Mouse (Mus musculus) kidney, adult 18-20 months (tissue): ENCODE data around the gene Vmn1r183.
"Not testable (repeated sequence)": the region's sequence is repeated elsewhere in the genome, so short reads cannot be mapped to it uniquely, and the experiment has no call there.

Experiments
- DNase-seq: peaks from one replicate; pipeline ENCODE4 v3.0.0; 2021

Vmn1r183 gene

GRCm38 (mm10) chr7:24052660-24053304, at the start of gene Vmn1r183:
Gene Vmn1r183 (plus strand): TSS chr7:24053254.
- DNase-seq: no peak

- not testable (repeated sequence) for DNase-seq
Observed at GRCm38 (mm10) chr7:24074424-24074823, 21.4 kb downstream of the Vmn1r183 start.

DNA sequence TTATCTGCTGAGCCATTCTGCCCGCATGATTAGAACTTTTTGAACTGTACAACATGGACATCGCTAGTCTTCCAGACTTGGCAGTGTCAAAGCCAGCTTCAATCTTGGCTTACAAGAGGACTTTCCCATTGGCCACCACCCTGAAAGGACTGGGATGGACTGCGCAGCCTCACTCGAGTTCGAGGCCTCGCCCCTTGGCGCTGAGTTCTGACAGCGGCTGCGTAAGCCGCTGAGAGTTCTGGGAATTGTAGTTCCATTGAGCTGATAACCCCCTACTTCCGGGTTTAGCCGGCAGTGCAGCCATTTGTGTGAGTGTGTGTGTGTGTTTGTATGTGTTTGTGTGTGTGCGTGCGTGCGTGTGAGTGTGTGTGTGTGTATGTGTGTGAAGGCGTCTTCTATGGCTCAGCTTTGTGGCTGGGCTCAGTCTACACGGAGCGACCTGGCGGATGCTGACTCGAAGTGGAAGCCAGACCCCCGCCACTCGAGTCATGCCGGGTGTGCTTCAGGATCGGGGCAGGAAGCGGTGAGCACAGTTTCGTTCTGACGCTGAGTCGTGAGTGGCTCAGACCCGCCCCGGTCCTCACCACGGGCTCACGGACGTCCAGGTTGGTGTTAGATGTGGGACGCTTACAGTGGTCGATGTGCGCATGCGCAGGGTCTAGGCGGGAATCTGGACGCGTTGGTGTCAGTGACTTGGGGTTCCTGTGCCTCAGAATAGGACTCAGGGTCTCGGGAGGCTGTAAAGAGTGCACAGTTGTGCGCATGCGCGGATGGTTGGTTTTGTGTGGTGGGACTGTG, 28.8 kb downstream of the Vmn1r183 start, which contains the start of gene Zfp180:
Zfp180 (plus strand) TSS at position 291 of the 798 bp plus-strand sequence.
- peak; percentile 94 for DNase-seq

- DNase-seq: no peak
Observed at GRCm38 (mm10) chr7:24082457-24083235, 29.6 kb downstream of the Vmn1r183 start.

GRCm38 (mm10) chr7:24086871-24087270, 33.8 kb downstream of the Vmn1r183 start:
- DNase-seq: no peak

DNA sequence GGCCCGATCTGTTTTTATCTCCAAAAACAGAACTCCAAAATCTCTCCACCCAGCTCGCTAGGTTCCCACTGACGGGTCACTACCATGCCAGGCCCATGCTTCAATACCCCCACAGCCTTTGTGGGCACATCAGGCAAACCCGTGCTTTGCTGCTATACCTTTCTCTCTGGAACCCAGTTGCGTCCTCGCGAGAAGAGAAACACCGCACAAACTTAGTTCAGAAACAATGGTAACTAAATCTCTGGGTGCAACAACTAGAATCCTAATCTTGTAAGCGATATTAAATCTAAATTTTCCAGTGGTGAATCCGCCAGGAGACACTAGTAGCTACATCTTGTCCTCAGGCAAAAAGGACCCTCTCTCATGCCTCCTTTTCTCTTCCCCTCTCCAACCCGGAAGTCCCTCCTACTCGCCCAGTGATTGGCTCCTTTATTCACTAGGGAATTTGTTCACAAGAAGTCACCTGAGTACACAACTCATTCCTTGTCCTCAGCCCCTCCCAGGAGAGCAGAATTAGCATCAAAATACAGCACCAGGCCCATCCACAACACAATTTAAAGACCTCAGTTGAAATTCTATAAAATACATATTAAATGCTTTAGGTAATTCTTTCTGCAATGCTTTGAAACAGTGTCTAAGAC, 34.6 kb downstream of the Vmn1r183 start:
- DNase-seq: no peak

- no peak for DNase-seq
Observed at GRCm38 (mm10) chr7:24104403-24104802, 51.3 kb downstream of the Vmn1r183 start.

DNA sequence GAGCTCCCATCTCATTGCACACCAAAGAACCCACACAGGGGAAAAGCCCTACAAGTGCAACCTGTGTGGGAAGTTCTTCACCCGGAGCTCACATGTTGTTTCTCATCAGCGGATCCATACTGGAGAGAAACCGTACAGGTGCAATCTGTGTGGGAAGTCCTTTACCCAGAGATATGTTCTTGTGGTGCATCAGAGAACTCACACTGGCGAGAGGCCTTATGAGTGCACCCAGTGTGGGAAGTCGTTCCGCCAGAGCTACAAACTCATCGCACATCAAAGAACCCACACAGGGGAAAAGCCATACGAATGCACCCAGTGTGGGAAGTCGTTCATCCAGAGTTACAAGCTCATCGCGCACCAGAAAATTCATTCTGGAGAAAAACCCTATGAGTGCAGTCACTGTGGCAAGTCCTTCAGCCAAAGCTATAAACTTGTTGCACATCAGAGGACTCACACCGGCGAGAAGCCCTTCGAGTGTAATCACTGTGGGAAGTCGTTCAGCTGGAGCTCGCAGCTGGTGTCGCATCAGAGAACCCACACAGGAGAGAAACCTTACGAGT, 52.2 kb downstream of the Vmn1r183 start:
- DNase-seq: no peak

DNA sequence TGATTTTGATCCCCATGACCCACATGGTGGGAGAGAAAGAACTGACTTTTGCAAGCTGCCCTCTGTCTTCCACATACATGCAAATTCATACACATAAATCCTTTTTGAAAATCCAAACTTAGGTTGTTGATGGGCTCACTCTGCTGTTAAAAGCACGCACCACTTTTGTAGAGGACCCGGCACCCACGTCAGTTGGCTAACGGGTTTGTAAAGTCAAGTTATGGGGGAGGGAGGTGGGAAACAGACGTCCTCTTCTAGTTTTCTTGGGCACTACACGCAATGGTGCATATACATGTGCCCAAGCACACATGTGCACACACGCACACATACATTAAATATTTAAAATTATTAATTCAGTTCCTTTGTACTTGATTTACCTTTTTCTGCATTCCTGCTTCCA, 57.8 kb downstream of the Vmn1r183 start:
- DNase-seq: no peak

GRCm38 (mm10) chr7:24111772-24112155, 58.7 kb downstream of the Vmn1r183 start:
- DNase-seq: no peak

DNA sequence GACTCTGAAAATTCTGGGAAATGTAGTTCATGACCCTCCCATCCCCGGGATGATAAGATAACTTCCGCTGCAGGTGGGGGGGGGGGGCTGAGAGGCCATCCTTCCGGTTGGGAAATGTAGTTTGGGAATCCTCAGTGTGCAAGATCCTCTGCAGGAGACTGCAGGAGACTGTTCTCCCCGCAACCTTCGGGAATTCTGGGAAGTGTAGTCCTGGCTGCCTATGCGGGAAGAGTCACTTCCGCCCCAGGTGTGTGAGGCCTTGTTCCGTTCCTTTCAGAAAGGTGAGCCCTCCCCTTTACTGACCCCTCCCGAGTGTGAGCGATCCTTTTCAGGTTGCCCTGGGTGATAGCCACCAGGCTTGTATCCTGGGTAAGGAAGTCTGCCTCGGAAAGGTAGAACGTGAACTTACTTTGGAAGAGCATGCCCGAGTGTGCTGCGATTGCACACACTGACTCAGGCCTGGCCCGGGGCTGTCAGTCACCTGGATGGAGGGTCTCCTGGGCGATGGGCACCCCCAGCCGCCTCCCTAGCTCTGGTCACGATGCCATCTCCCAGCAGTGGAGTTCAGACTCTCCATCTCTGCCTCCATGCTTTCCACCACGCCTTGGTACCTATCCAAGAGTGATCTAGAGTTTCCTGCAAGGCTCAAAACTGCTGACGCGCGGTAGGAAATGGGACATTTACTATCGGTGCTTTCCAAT, 59.3 kb downstream of the Vmn1r183 start, which contains the start of gene Zfp112:
Zfp112 (plus strand) TSS at position 159 of the 701 bp plus-strand sequence.
- DNase-seq: peak; percentile 83

- DNase-seq: peak; percentile 83
Observed at GRCm38 (mm10) chr7:24113001-24113400, 59.9 kb downstream of the Vmn1r183 start.
